Mouse (Mus musculus): Measurements from ENCODE around the gene Fgl2. TPM values are rescaled to one million over a fixed set of nuclear protein-coding genes. Genes with fewer than 3 reads are reported as not detected.

Gene Fgl2
- polyA plus RNA-seq, 1 experiment = 0.59 TPM

- H3K4me3 ChIP-seq (replicated peaks; ENCODE audit: insufficient read depth, low read depth, low read length) = no peak overlapping the region
- H3K4me1 ChIP-seq (ENCODE audit: control insufficient read depth, insufficient read depth, low read length) = no peaks in the 10 kb centered on the region
- H3K27ac ChIP-seq (ENCODE audit: insufficient read depth, low read length) = no peak overlapping the region
- H3K27me3 ChIP-seq (ENCODE audit: control insufficient read depth, insufficient read depth, low read length) = no peaks in the 10 kb centered on the region; the same call in 1 of the 2 replicates
- 91% methylated on average over 3 of the region's 3 CpGs for WGBS
- no peak for DNase-seq
- no peak for TF ChIP-seq CTCF (IDR thresholded peaks at IDR 0.05; ENCODE audit: borderline replicate concordance, insufficient read depth, low read depth, low read length)
- no peak for TF ChIP-seq POLR2A (IDR thresholded peaks at IDR 0.05; ENCODE audit: borderline replicate concordance, insufficient read depth, low read length)
These were observed 40.9 kb downstream of the Fgl2 start for GRCm38 (mm10) chr5:21413322-21413721.

GRCm38 (mm10) chr5:21414116-21414820 lies 41.8 kb downstream of the Fgl2 start:
- H3K4me3 ChIP-seq (replicated peaks; ENCODE audit: insufficient read depth, low read depth, low read length) = no peak overlapping the region
- no peaks in the 10 kb centered on the region for H3K4me1 ChIP-seq (ENCODE audit: control insufficient read depth, insufficient read depth, low read length)
- no peak overlapping the region for H3K27ac ChIP-seq (ENCODE audit: insufficient read depth, low read length)
- DNase-seq = no peak
- TF ChIP-seq POLR2A (IDR thresholded peaks at IDR 0.05; ENCODE audit: borderline replicate concordance, insufficient read depth, low read length) (no peak), CTCF (IDR thresholded peaks at IDR 0.05; ENCODE audit: borderline replicate concordance, insufficient read depth, low read depth, low read length) (no peak)
- 49% methylated on average over 1 of the region's 1 CpGs for WGBS
- no peaks in the 10 kb centered on the region; the same call in 1 of the 2 replicates for H3K27me3 ChIP-seq (ENCODE audit: control insufficient read depth, insufficient read depth, low read length)

- TF ChIP-seq CTCF (IDR thresholded peaks at IDR 0.05; ENCODE audit: borderline replicate concordance, insufficient read depth, low read depth, low read length) (no peak), POLR2A (IDR thresholded peaks at IDR 0.05; ENCODE audit: borderline replicate concordance, insufficient read depth, low read length) (no peak)
- H3K4me1 ChIP-seq (ENCODE audit: control insufficient read depth, insufficient read depth, low read length) = no peaks in the 10 kb centered on the region
- no peaks in the 10 kb centered on the region; the same call in 1 of the 2 replicates for H3K27me3 ChIP-seq (ENCODE audit: control insufficient read depth, insufficient read depth, low read length)
- H3K27ac ChIP-seq (ENCODE audit: insufficient read depth, low read length) = no peak overlapping the region
- WGBS = 63% methylated on average over 4 of the region's 4 CpGs
- DNase-seq = no peak
- H3K4me3 ChIP-seq (replicated peaks; ENCODE audit: insufficient read depth, low read depth, low read length) = no peak overlapping the region
These were observed 46.2 kb downstream of the Fgl2 start for GRCm38 (mm10) chr5:21418613-21419012.

- Histone ChIP-seq H3K27me3 (ENCODE audit: control insufficient read depth, insufficient read depth, low read length) (no peaks in the 10 kb centered on the region), H3K27ac (ENCODE audit: insufficient read depth, low read length) (no peak overlapping the region), H3K4me3 (replicated peaks; ENCODE audit: insufficient read depth, low read depth, low read length) (no peak overlapping the region), H3K4me1 (ENCODE audit: control insufficient read depth, insufficient read depth, low read length) (no peaks in the 10 kb centered on the region)
- WGBS = 13% methylated on average over 1 of the region's 1 CpGs
- no peak for DNase-seq
- no peak for TF ChIP-seq CTCF (IDR thresholded peaks at IDR 0.05; ENCODE audit: borderline replicate concordance, insufficient read depth, low read depth, low read length)
These were observed 48.2 kb downstream of the Fgl2 start for GRCm38 (mm10) chr5:21420609-21421008.

GRCm38 (mm10) chr5:21424614-21425602 lies 52.5 kb downstream of the Fgl2 start, which contains the start of the genes Ccdc146 and Fam185a:
Gene Ccdc146, minus strand, starts transcription at chr5:21424677.
Gene Fam185a, plus strand, starts transcription at chr5:21424958.
- peak; percentile 89 to 98 for DNase-seq
- no peaks in the 10 kb centered on the region for H3K4me1 ChIP-seq (ENCODE audit: control insufficient read depth, insufficient read depth, low read length)
- TF ChIP-seq CTCF (IDR thresholded peaks at IDR 0.05; ENCODE audit: borderline replicate concordance, insufficient read depth, low read depth, low read length) = no peak
- TF ChIP-seq POLR2A (IDR thresholded peaks at IDR 0.05; ENCODE audit: borderline replicate concordance, insufficient read depth, low read length) = no peak
- WGBS = under 1% methylated on average over 66 of the region's 68 CpGs
- no peak within 1 kb of the TSS for H3K27ac ChIP-seq (ENCODE audit: insufficient read depth, low read length)
- no peaks in the 10 kb centered on the region for H3K27me3 ChIP-seq (ENCODE audit: control insufficient read depth, insufficient read depth, low read length)
- H3K4me3 ChIP-seq (replicated peaks; ENCODE audit: insufficient read depth, low read depth, low read length) = peak within 1 kb of the TSS; percentile 70

GRCm38 (mm10) chr5:21426666-21427065 lies 54.2 kb downstream of the Fgl2 start:
- WGBS = 96% methylated on average over 6 of the region's 6 CpGs
- Histone ChIP-seq H3K27me3 (ENCODE audit: control insufficient read depth, insufficient read depth, low read length) (no peaks in the 10 kb centered on the region), H3K27ac (ENCODE audit: insufficient read depth, low read length) (no peak overlapping the region), H3K4me1 (ENCODE audit: control insufficient read depth, insufficient read depth, low read length) (no peaks in the 10 kb centered on the region), H3K4me3 (replicated peaks; ENCODE audit: insufficient read depth, low read depth, low read length) (no peak overlapping the region)
- no peak for DNase-seq
- TF ChIP-seq POLR2A (IDR thresholded peaks at IDR 0.05; ENCODE audit: borderline replicate concordance, insufficient read depth, low read length) (no peak), CTCF (IDR thresholded peaks at IDR 0.05; ENCODE audit: borderline replicate concordance, insufficient read depth, low read depth, low read length) (no peak)

Other genes starting within 250 kb of the Fgl2 start
- 13.9 and 15.1 TPM in 2 replicates for gene Gsap, start 186.4 kb upstream of the Fgl2 start, polyA plus RNA-seq (2012; rRNA removed)
- 0.33 and 0.73 TPM in 2 replicates for gene Ccdc146, start 52.0 kb downstream of the Fgl2 start, polyA plus RNA-seq (2012; rRNA removed)
- gene Fam185a, start 52.3 kb downstream of the Fgl2 start, polyA plus RNA-seq (2012; rRNA removed) = 7.6 and 8.0 TPM in 2 replicates
- gene Lrrc17, start 170.9 kb downstream of the Fgl2 start, polyA plus RNA-seq (2012; rRNA removed) = 0.18 and 0.22 TPM in 2 replicates

Measured in cerebellum, adult 2 months (tissue).